Mouse (Mus musculus): ENCODE data around the gene Sirt4. TPM values are rescaled to one million over a fixed set of nuclear protein-coding genes. Genes with fewer than 3 reads are reported as not detected.
A peak's percentile ranks its signal among the peaks of the same experiment; 100 is the strongest.
"Not testable (repeated sequence)": the region's sequence is repeated elsewhere in the genome, so short reads cannot be mapped to it uniquely, and the experiment has no call there.

Gene Sirt4
- polyA plus RNA-seq, 1 experiment from 2014 or later = 14.5 TPM

GRCm38 (mm10) chr5:115522981-115523499 lies 38.5 kb upstream of the Sirt4 start:
- no peaks in the 10 kb centered on the region for H3K27me3 ChIP-seq (replicated peaks; ENCODE audit: low read depth, poor library complexity, severe bottlenecking)
- WGBS = 63% methylated on average over 15 of the region's 15 CpGs
- H3K4me3 ChIP-seq = peak overlapping the region; percentile 0; the same call in 1 of the 2 replicates
- H3K4me1 ChIP-seq = peaks cover 78% of the 10 kb centered on the region
- peak overlapping the region; percentile 85 for H3K27ac ChIP-seq (replicated peaks)
- H3K36me3 ChIP-seq (replicated peaks) = peaks cover 21% of the 10 kb centered on the region
- peak; percentile 12 for DNase-seq (ENCODE audit: low spot score)
- no peaks in the 10 kb centered on the region for H3K9me3 ChIP-seq

- Histone ChIP-seq H3K27me3 (replicated peaks; ENCODE audit: low read depth, poor library complexity, severe bottlenecking) (no peaks in the 10 kb centered on the region), H3K4me3 (peak overlapping the region; percentile 11; the same call in 1 of the 2 replicates), H3K36me3 (replicated peaks) (peaks cover 23% of the 10 kb centered on the region), H3K9me3 (no peaks in the 10 kb centered on the region), H3K4me1 (peaks cover 77% of the 10 kb centered on the region), H3K27ac (replicated peaks) (peak overlapping the region; percentile 85)
- 54% methylated on average over 4 of the region's 4 CpGs for WGBS
- peak; percentile 35 for DNase-seq (ENCODE audit: low spot score)
Measured at GRCm38 (mm10) chr5:115522531-115522930, 38.0 kb upstream of the Sirt4 start.

DNA sequence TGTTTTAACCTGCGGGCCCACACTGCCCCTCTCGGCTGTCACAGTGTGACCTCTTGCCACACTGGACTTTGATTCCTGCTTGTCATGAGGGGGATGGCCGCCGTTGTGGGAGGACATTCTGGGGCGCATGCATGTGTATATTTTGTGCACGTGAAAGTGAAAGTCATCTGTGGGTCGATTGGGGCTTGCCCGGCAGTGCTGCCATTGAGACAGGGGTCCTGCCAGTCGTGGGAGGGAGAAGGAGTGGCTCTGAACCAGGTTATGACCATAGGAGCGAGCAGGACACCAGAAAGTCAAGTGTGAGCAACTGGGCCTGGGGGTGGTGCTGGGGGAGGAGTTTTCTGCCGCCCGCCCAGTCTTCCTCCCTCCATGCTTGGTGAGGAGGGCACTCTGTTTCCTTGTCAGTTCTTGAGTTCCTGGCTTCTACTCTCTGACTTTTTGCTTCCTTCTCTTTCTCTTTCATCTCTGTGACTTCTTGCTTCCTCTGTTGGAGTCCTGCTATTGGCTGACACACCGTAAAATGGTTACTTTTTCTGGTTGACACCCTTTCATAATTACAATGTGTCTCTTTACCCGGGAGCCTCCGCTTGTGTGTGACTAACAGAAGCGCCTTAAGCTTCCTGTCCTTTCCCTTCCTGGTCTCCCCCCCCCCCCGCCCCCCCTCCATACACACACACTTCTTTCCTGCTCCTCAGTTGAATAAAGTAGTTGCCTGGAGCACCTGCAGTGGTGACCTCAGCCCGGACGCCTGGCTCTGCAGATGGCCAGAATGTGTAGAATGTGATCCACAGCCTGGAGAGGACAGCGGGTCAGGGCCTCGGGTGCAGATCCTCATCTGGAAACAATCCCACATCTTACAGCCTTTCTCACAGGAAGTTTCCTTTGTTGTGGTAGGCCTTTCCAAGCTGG lies 37.3 kb upstream of the Sirt4 start:
- Histone ChIP-seq H3K4me1 (peaks cover 76% of the 10 kb centered on the region), H3K36me3 (replicated peaks) (peaks cover 30% of the 10 kb centered on the region), H3K9me3 (no peaks in the 10 kb centered on the region), H3K27me3 (replicated peaks; ENCODE audit: low read depth, poor library complexity, severe bottlenecking) (no peaks in the 10 kb centered on the region), H3K27ac (replicated peaks) (peak overlapping the region; percentile 85), H3K4me3 (peak overlapping the region; percentile 30; the same call in 1 of the 2 replicates)
- DNase-seq (ENCODE audit: low spot score) = peak; percentile 80
- WGBS = 50% methylated on average over 20 of the region's 21 CpGs

- Histone ChIP-seq H3K4me1 (peaks cover 71% of the 10 kb centered on the region), H3K27me3 (replicated peaks; ENCODE audit: low read depth, poor library complexity, severe bottlenecking) (no peaks in the 10 kb centered on the region), H3K4me3 (peak overlapping the region; percentile 28; the same call in 1 of the 2 replicates), H3K36me3 (replicated peaks) (peaks cover 37% of the 10 kb centered on the region), H3K9me3 (no peaks in the 10 kb centered on the region), H3K27ac (replicated peaks) (peak overlapping the region; percentile 85)
- DNase-seq (ENCODE audit: low spot score) = peak; percentile 28
- 47% methylated on average over 21 of the region's 21 CpGs for WGBS
Measured at GRCm38 (mm10) chr5:115520325-115520869, 35.9 kb upstream of the Sirt4 start.

- H3K4me1 ChIP-seq = peaks cover 71% of the 10 kb centered on the region
- 92% methylated on average over 8 of the region's 8 CpGs for WGBS
- DNase-seq (ENCODE audit: low spot score); H3K9me3 ChIP-seq; H3K27ac ChIP-seq (replicated peaks); H3K4me3 ChIP-seq; H3K27me3 ChIP-seq (replicated peaks; ENCODE audit: low read depth, poor library complexity, severe bottlenecking): not testable (repeated sequence)
- peaks cover 42% of the 10 kb centered on the region for H3K36me3 ChIP-seq (replicated peaks)
Measured at GRCm38 (mm10) chr5:115518214-115518613, 33.7 kb upstream of the Sirt4 start.

GRCm38 (mm10) chr5:115517501-115517900 lies 33.0 kb upstream of the Sirt4 start:
- WGBS = 93% methylated on average over 9 of the region's 9 CpGs
- no peak for DNase-seq (ENCODE audit: low spot score)

DNA sequence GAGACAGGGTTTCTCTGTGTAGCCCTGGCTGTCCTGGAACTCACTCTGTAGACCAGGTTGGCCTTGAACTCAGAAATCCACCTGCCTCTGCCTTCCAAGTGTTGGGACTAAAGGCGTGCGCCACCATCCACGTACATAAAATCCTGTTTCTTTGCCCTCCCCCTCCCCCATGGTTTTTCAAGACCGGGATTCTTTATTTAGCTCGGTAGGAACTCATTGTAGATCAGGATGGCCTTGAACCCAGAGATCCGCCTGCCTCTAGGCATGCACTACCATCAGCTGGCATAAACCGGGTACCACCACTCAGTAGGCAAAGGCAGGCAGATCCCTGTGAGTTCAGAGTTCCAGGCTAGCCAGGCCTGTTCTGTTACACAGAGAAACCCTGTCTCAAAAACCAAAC lies 32.4 kb upstream of the Sirt4 start:
- Histone ChIP-seq H3K4me1 (peaks cover 65% of the 10 kb centered on the region), H3K4me3 (no peak overlapping the region), H3K9me3 (no peaks in the 10 kb centered on the region), H3K27ac (replicated peaks) (no peak overlapping the region), H3K36me3 (replicated peaks) (peaks cover 54% of the 10 kb centered on the region), H3K27me3 (replicated peaks; ENCODE audit: low read depth, poor library complexity, severe bottlenecking) (no peaks in the 10 kb centered on the region)
- 93% methylated on average over 7 of the region's 7 CpGs for WGBS
- DNase-seq (ENCODE audit: low spot score) = no peak

More at GRCm38 (mm10) chr5:115517501-115517900, 33.0 kb upstream of the Sirt4 start:
- no peak overlapping the region for H3K27ac ChIP-seq (replicated peaks)
- peaks cover 49% of the 10 kb centered on the region for H3K36me3 ChIP-seq (replicated peaks)
- H3K9me3 ChIP-seq = no peaks in the 10 kb centered on the region
- H3K27me3 ChIP-seq (replicated peaks; ENCODE audit: low read depth, poor library complexity, severe bottlenecking) = no peaks in the 10 kb centered on the region
- H3K4me3 ChIP-seq = no peak overlapping the region
- H3K4me1 ChIP-seq = peaks cover 65% of the 10 kb centered on the region

DNA sequence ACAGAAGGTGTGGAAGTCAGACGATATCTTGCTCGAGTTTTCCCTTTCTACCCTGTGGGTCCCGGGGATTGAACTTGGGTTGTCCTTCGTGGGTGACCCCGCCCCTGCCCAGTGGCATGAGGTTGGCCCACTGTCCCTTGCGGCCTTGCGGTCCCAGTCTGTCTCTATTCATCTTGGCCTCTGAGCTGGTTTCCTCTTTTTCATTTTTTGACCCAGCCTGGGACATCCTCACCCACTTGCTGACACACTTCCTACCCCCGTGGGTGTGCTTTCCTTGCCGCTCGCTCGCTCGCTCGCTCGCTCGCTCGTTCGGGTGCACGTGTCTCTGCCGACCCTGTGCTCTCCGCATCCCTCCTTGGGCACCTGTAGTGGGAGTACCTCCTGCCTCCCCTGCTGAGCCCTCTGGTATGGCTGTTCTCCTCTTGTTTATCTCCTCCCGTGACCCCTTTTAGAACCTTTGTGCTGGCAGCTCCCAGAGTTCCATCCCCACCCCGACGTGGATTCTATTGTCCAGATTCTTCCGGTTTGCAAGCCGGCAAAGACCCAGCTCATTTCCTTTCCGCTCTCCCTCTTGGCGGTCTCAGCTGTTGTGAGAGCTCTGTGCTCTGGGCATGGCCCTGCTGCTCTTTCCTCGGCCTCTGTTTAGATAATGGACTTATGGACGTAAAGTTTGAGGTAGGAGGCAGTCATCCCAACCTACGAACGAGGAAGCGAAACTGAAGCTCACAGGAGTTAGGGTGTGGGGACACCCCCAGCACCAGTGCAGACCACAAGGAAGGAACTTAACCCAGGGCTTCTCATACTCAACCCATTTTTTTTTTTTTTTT lies 31.8 kb upstream of the Sirt4 start:
- H3K9me3 ChIP-seq = no peaks in the 10 kb centered on the region
- H3K27me3 ChIP-seq (replicated peaks; ENCODE audit: low read depth, poor library complexity, severe bottlenecking) = no peaks in the 10 kb centered on the region
- peaks cover 63% of the 10 kb centered on the region for H3K4me1 ChIP-seq
- H3K4me3 ChIP-seq = no peak overlapping the region
- 87% methylated on average over 32 of the region's 32 CpGs for WGBS
- peaks cover 57% of the 10 kb centered on the region for H3K36me3 ChIP-seq (replicated peaks)
- DNase-seq (ENCODE audit: low spot score) = no peak
- peak overlapping the region; percentile 55; the same call in 1 of the 2 replicates for H3K27ac ChIP-seq (replicated peaks)

- DNase-seq (ENCODE audit: low spot score) = peak; percentile 70
- Histone ChIP-seq H3K4me1 (peaks cover 54% of the 10 kb centered on the region), H3K9me3 (no peaks in the 10 kb centered on the region), H3K4me3 (peak overlapping the region; percentile 34), H3K36me3 (replicated peaks) (peaks cover 59% of the 10 kb centered on the region), H3K27ac (replicated peaks) (peak overlapping the region; percentile 89), H3K27me3 (replicated peaks; ENCODE audit: low read depth, poor library complexity, severe bottlenecking) (no peaks in the 10 kb centered on the region)
- WGBS = 51% methylated on average over 20 of the region's 20 CpGs
Measured at GRCm38 (mm10) chr5:115514896-115515587, 30.5 kb upstream of the Sirt4 start.

- 66% methylated on average over 6 of the region's 6 CpGs for WGBS
- Histone ChIP-seq H3K27ac (replicated peaks) (peak overlapping the region; percentile 89), H3K4me1 (peaks cover 58% of the 10 kb centered on the region), H3K27me3 (replicated peaks; ENCODE audit: low read depth, poor library complexity, severe bottlenecking) (no peaks in the 10 kb centered on the region), H3K4me3 (peak overlapping the region; percentile 34), H3K36me3 (replicated peaks) (peaks cover 57% of the 10 kb centered on the region), H3K9me3 (no peaks in the 10 kb centered on the region)
- peak; percentile 28 for DNase-seq (ENCODE audit: low spot score)
Measured at GRCm38 (mm10) chr5:115514346-115514745, 29.8 kb upstream of the Sirt4 start.

- peak overlapping the region; percentile 89; the same call in 1 of the 2 replicates for H3K27ac ChIP-seq (replicated peaks)
- WGBS = 95% methylated on average over 16 of the region's 16 CpGs
- H3K4me3 ChIP-seq = no peak overlapping the region
- no peaks in the 10 kb centered on the region for H3K27me3 ChIP-seq (replicated peaks; ENCODE audit: low read depth, poor library complexity, severe bottlenecking)
- H3K9me3 ChIP-seq = no peaks in the 10 kb centered on the region
- peaks cover 51% of the 10 kb centered on the region for H3K36me3 ChIP-seq (replicated peaks)
- peaks cover 59% of the 10 kb centered on the region for H3K4me1 ChIP-seq
- no peak for DNase-seq (ENCODE audit: low spot score)
Measured at GRCm38 (mm10) chr5:115513721-115514120, 29.2 kb upstream of the Sirt4 start.
